Mouse (Mus musculus) olfactory bulb, adult 2 months (tissue): ENCODE results near the gene Saysd1.

Experiments used
- CTCF ChIP-seq: fragments of 200-500 bp; IDR thresholded peaks from 2 replicates; pipeline ENCODE4 v1.5.1; 2012; ENCODE audit warnings: low read depth, mild to moderate bottlenecking, low read length, moderate library complexity; ENCODE audit not compliant: insufficient read depth
- POLR2A ChIP-seq: fragments of 200-500 bp; IDR thresholded peaks from 2 replicates; pipeline ENCODE4 v1.6.1; 2012; ENCODE audit warnings: mild to moderate bottlenecking, low read depth, low read length, moderate library complexity; ENCODE audit not compliant: insufficient read depth

DNA sequence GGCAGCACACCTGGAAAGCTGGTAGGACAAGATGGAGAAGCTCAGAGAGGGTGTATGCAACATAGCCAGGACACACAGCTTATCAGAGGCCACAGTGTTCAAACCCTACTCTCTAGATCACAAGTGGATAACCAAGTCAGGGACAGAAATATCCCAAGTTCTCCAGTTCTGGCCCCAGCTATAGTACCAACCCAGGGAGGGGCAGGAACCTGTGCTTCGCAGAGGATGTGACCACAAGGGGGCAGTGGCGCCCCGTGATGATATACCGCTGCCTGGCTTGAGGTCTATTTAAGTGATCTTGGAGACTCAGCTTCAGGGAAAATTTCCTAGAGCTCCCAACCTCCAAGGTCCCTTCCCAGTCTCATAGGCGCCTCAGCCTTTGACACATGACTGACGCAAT is 24.4 kb downstream of the Saysd1 start:
- TF ChIP-seq CTCF (peak; percentile 76), POLR2A (no peak)
